Mouse (Mus musculus): ENCODE results near the gene Mc1r.
A peak's percentile ranks its signal among the peaks of the same experiment; 100 is the strongest.

Gene Mc1r

GRCm38 (mm10) chr8:123411781-123412327 is 4.9 kb downstream of the Mc1r start:
- peak; percentile 69 for DNase-seq (ENCODE audit: low spot score)

- DNase-seq (ENCODE audit: low spot score) = peak; percentile 96
These were observed 5.8 kb downstream of the Mc1r start for GRCm38 (mm10) chr8:123412560-123413170.

- no peak for DNase-seq (ENCODE audit: low spot score)
These were observed 7.3 kb downstream of the Mc1r start for GRCm38 (mm10) chr8:123414255-123414654.

- DNase-seq (ENCODE audit: low spot score) = peak; percentile 61
These were observed 8.2 kb downstream of the Mc1r start for GRCm38 (mm10) chr8:123414997-123415696.

GRCm38 (mm10) chr8:123415967-123416943 is 9.3 kb downstream of the Mc1r start:
- peak; percentile 86 for DNase-seq (ENCODE audit: low spot score)

- DNase-seq (ENCODE audit: low spot score) = no peak
These were observed 10.1 kb downstream of the Mc1r start for GRCm38 (mm10) chr8:123416944-123417555.

- DNase-seq (ENCODE audit: low spot score) = no peak
These were observed 12.8 kb downstream of the Mc1r start for GRCm38 (mm10) chr8:123419711-123420110.

- no peak for DNase-seq (ENCODE audit: low spot score)
These were observed 13.8 kb downstream of the Mc1r start for GRCm38 (mm10) chr8:123420525-123421281.

GRCm38 (mm10) chr8:123421325-123421724 is 14.4 kb downstream of the Mc1r start:
- DNase-seq (ENCODE audit: low spot score) = no peak

GRCm38 (mm10) chr8:123422056-123422780 is 15.3 kb downstream of the Mc1r start:
- DNase-seq (ENCODE audit: low spot score) = peak; percentile 90

- no peak for DNase-seq (ENCODE audit: low spot score)
These were observed 15.9 kb downstream of the Mc1r start for GRCm38 (mm10) chr8:123422781-123423159.

GRCm38 (mm10) chr8:123423441-123423840 is 16.5 kb downstream of the Mc1r start, which contains the start of gene Def8:
Def8 (plus strand) TSS chr8:123423527.
- DNase-seq (ENCODE audit: low spot score) = no peak

GRCm38 (mm10) chr8:123426511-123427509 is 19.9 kb downstream of the Mc1r start:
- peak; percentile 98 for DNase-seq (ENCODE audit: low spot score)

GRCm38 (mm10) chr8:123427639-123428275 is 20.9 kb downstream of the Mc1r start:
- DNase-seq (ENCODE audit: low spot score) = peak; percentile 98

- no peak for DNase-seq (ENCODE audit: low spot score)
These were observed 21.5 kb downstream of the Mc1r start for GRCm38 (mm10) chr8:123428343-123428893.

GRCm38 (mm10) chr8:123428939-123429721 is 22.2 kb downstream of the Mc1r start:
- peak; percentile 94 for DNase-seq (ENCODE audit: low spot score)

- DNase-seq (ENCODE audit: low spot score) = peak; percentile 93
These were observed 22.8 kb downstream of the Mc1r start for GRCm38 (mm10) chr8:123429722-123430013.

GRCm38 (mm10) chr8:123430936-123431335 is 24.0 kb downstream of the Mc1r start:
- DNase-seq (ENCODE audit: low spot score) = peak; percentile 90

All from MN1 (cell line).